Mouse (Mus musculus) midbrain, embryonic 12.5 days (tissue): Measurements from ENCODE around the gene Gm26566. TPM values are rescaled to one million over a fixed set of nuclear protein-coding genes. Genes with fewer than 3 reads are reported as not detected.
A peak's percentile ranks its signal among the peaks of the same experiment; 100 is the strongest.
"Not testable (repeated sequence)": the region's sequence is repeated elsewhere in the genome, so short reads cannot be mapped to it uniquely, and the experiment has no call there.

Experiments used
- ATAC-seq: fragments of 200-750 bp; cut with Nextera tagmentation; 2 replicates; pipeline ENCODE4 v1.8.0; 2017; ENCODE audit warnings: low read depth, moderate TSS enrichment, moderate library complexity; ENCODE audit not compliant: low FRiP score
- H3K27ac ChIP-seq: fragments of 300-500 bp; sonication (generic); replicated peaks from 2 replicates; pipeline ENCODE4 v1.5.1; 2016; ENCODE audit warnings: mild to moderate bottlenecking
- H3K27me3 ChIP-seq: fragments of 300-500 bp; sonication (generic); 2 replicates; pipeline ENCODE4 v1.6.1; 2016; ENCODE audit warnings: mild to moderate bottlenecking
- H3K36me3 ChIP-seq: fragments of 300-500 bp; sonication (generic); 2 replicates; pipeline ENCODE4 v1.6.1; 2016
- H3K4me1 ChIP-seq: fragments of 300-500 bp; sonication (generic); 2 replicates; pipeline ENCODE4 v1.6.1; 2016
- H3K4me2 ChIP-seq: fragments of 300-500 bp; sonication (generic); replicated peaks from 2 replicates; pipeline ENCODE4 v1.6.1; 2016; ENCODE audit warnings: mild to moderate bottlenecking, moderate library complexity
- H3K4me3 ChIP-seq: fragments of 300-500 bp; sonication (generic); 2 replicates; pipeline ENCODE4 v1.5.1; 2016; ENCODE audit warnings: mild to moderate bottlenecking
- H3K9ac ChIP-seq: fragments of 300-500 bp; sonication (generic); replicated peaks from 2 replicates; pipeline ENCODE4 v1.6.1; 2016; ENCODE audit warnings: mild to moderate bottlenecking, moderate library complexity
- H3K9me3 ChIP-seq: fragments of 300-500 bp; sonication (generic); 2 replicates; pipeline ENCODE4 v1.6.1; 2016; ENCODE audit warnings: mild to moderate bottlenecking
- WGBS: fragments of 180-500 bp; shearing (Covaris S2); methylation state at CpG from one replicate; pipeline ENCODE4 v1.1.7; 2016; 5-methylcytosine and 5-hydroxymethylcytosine counted together
- polyA plus RNA-seq: library from polyadenylated mRNA; unstranded; fragments of >200 nt; fragmentation: Nextera tagmentation; extraction: Ambion mirVana; gene quantifications from 2 replicates; pipeline ENCODE4 v1.2.1, GENCODE M21; 2016

The Gm26566 gene
- polyA plus RNA-seq, 1 experiment from 2014 or later, result 1.3 TPM

DNA sequence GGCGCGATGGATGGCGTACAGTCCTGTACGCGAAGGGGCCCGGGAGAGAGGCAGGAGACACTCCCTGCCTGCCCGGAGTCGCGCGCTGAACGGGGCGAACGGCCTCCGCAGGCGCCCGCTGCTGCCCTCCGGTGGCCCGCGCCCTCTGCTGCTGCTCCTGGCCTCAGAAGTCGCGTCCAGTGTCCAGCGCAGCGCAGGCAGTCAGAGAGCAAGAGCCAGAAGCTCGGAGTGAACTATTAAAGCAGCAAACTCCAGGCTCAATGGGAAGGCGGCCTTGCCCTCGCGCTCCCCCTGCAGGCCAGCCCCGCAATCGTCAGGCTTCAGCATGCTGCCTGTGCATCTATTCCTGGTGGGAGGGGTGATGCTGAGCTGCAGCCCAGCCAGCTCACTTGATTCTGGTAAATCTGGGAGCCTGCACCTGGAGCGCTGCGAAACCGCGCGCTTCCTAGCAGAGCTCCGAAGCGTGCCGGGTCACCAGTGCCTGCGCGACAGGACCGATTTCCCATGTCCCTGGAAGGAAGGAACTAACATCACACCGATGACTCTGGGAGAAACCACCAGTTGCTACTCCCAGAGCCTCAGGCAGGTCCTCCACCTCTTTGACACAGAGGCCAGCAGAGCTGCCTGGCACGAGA lies 41.9 kb downstream of the Gm26566 start:
- H3K4me2 ChIP-seq, result peak overlapping the region; percentile 52
- not testable (repeated sequence) for H3K27ac ChIP-seq, H3K36me3 ChIP-seq, H3K9me3 ChIP-seq, H3K9ac ChIP-seq, H3K27me3 ChIP-seq, H3K4me1 ChIP-seq, ATAC-seq
- H3K4me3 ChIP-seq, result peak overlapping the region; percentile 33
- WGBS, result 3% methylated on average over 31 of the region's 42 CpGs

Other genes starting within 250 kb of the Gm26566 start
- gene Ifnb1, start 199.0 kb upstream of the Gm26566 start, polyA plus RNA-seq, result not detected in 2 replicates
- gene Ifna15, start 163.6 kb upstream of the Gm26566 start, polyA plus RNA-seq, result not detected in 2 replicates
- gene Ifna14, start 150.0 kb upstream of the Gm26566 start, polyA plus RNA-seq, result not detected in 2 replicates
- not detected in 2 replicates for gene Ifna9, start 129.4 kb upstream of the Gm26566 start, polyA plus RNA-seq
- not detected in 2 replicates for gene Ifna12, start 118.4 kb upstream of the Gm26566 start, polyA plus RNA-seq
- gene C87499, start 87.4 kb upstream of the Gm26566 start, polyA plus RNA-seq, result not detected in 2 replicates
- gene Ifna13, start 77.3 kb upstream of the Gm26566 start, polyA plus RNA-seq, result not detected in 2 replicates
- gene Ifna16, start 44.9 kb upstream of the Gm26566 start, polyA plus RNA-seq, result not detected in 2 replicates
- not detected in 2 replicates for gene Ifna2, start 37.9 kb upstream of the Gm26566 start, polyA plus RNA-seq
- gene Ifnab, start 30.4 kb upstream of the Gm26566 start, polyA plus RNA-seq, result not detected in 2 replicates
- gene Klhl9, start 660 bp downstream of the Gm26566 start, polyA plus RNA-seq, result 142 and 153 TPM in 2 replicates
- not detected in 2 replicates for gene Gm13271, start 33.1 kb downstream of the Gm26566 start, polyA plus RNA-seq
- gene Gm13283, start 38.3 kb downstream of the Gm26566 start, polyA plus RNA-seq, result 0.14 and 0.20 TPM in 2 replicates
- not detected in 2 replicates for gene Gm13290, start 52.0 kb downstream of the Gm26566 start, polyA plus RNA-seq
- gene Gm13289, start 55.1 kb downstream of the Gm26566 start, polyA plus RNA-seq, result not detected in 2 replicates
- 0.31 TPM in 1 of 2 replicates, not detected in the other for gene Gm13272, start 58.0 kb downstream of the Gm26566 start, polyA plus RNA-seq
- 0.37 TPM in 1 of 2 replicates, not detected in the other for gene Ifnz, start 60.3 kb downstream of the Gm26566 start, polyA plus RNA-seq
- not detected in 2 replicates for gene Gm13276, start 63.9 kb downstream of the Gm26566 start, polyA plus RNA-seq
- not detected in 2 replicates for gene Gm13277, start 66.8 kb downstream of the Gm26566 start, polyA plus RNA-seq
- gene Gm13278, start 69.7 kb downstream of the Gm26566 start, polyA plus RNA-seq, result not detected in 2 replicates
- gene Gm13275, start 72.7 kb downstream of the Gm26566 start, polyA plus RNA-seq, result not detected in 2 replicates
- not detected in 2 replicates for gene Gm13279, start 75.6 kb downstream of the Gm26566 start, polyA plus RNA-seq
- 0.83 TPM in 1 of 2 replicates, not detected in the other for gene Gm13285, start 77.9 kb downstream of the Gm26566 start, polyA plus RNA-seq
- not detected in 2 replicates for gene Gm13287, start 81.4 kb downstream of the Gm26566 start, polyA plus RNA-seq
- gene Gm13288, start 83.7 kb downstream of the Gm26566 start, polyA plus RNA-seq, result not detected in 2 replicates
- not detected in 2 replicates for gene Ifna7, start 94.4 kb downstream of the Gm26566 start, polyA plus RNA-seq
- gene Ifna11, start 98.2 kb downstream of the Gm26566 start, polyA plus RNA-seq, result not detected in 2 replicates
- not detected in 2 replicates for gene Ifna6, start 105.6 kb downstream of the Gm26566 start, polyA plus RNA-seq
- not detected in 2 replicates for gene Ifna5, start 113.7 kb downstream of the Gm26566 start, polyA plus RNA-seq
- gene Ifna4, start 120.1 kb downstream of the Gm26566 start, polyA plus RNA-seq, result not detected in 2 replicates
- not detected in 2 replicates for gene Ifna1, start 128.3 kb downstream of the Gm26566 start, polyA plus RNA-seq
- gene Ifne, start 158.4 kb downstream of the Gm26566 start, polyA plus RNA-seq, result not detected in 2 replicates